Mouse (Mus musculus): ENCODE data around the gene Kdm8.

GRCm38 (mm10) chr7:125427492-125428090, 16.9 kb upstream of the Kdm8 start:
- TF ChIP-seq CTCF (IDR thresholded peaks at IDR 0.05; ENCODE audit: borderline replicate concordance, insufficient read depth, low read length) (no peak), POLR2A (IDR thresholded peaks at IDR 0.05; ENCODE audit: low read depth, low read length) (no peak)

All from embryonic fibroblast, embryonic 13.5 days (primary cell).